Mouse (Mus musculus) kidney, embryonic 14.5 days (tissue): ENCODE results near the gene Tex46. TPM values are rescaled to one million over a fixed set of nuclear protein-coding genes. Genes with fewer than 3 reads are reported as not detected.

Experiments
- ATAC-seq: fragments of 200-750 bp; cut with Nextera tagmentation; 2 replicates; pipeline ENCODE4 v1.8.0; 2017; ENCODE audit warnings: moderate number of reproducible peaks, mild to moderate bottlenecking, moderate TSS enrichment, moderate library complexity; ENCODE audit not compliant: low FRiP score, low TSS enrichment
- H3K27ac ChIP-seq: fragments of 300-500 bp; sonication (generic); 2 replicates; pipeline ENCODE4 v1.5.1; 2014; ENCODE audit warnings: low read depth, mild to moderate bottlenecking, low read length, moderate library complexity, mixed read lengths
- H3K27me3 ChIP-seq: fragments of 300-500 bp; sonication (generic); 2 replicates; pipeline ENCODE4 v1.6.1; 2014; ENCODE audit warnings: mild to moderate bottlenecking, low read length; ENCODE audit not compliant: control insufficient read depth, insufficient read depth
- H3K36me3 ChIP-seq: fragments of 300-500 bp; sonication (generic); 2 replicates; pipeline ENCODE4 v1.6.1; 2014; ENCODE audit warnings: low read length, mixed read lengths; ENCODE audit not compliant: control insufficient read depth, insufficient read depth
- H3K4me1 ChIP-seq: fragments of 300-500 bp; sonication (generic); 2 replicates; pipeline ENCODE4 v1.6.1; 2014; ENCODE audit warnings: low read length, mixed read lengths; ENCODE audit not compliant: control insufficient read depth, insufficient read depth
- H3K4me2 ChIP-seq: fragments of 300-500 bp; sonication (generic); replicated peaks from 2 replicates; pipeline ENCODE4 v1.6.1; 2014; ENCODE audit warnings: low read depth, mild to moderate bottlenecking, low read length
- H3K4me3 ChIP-seq: fragments of 300-500 bp; sonication (generic); 2 replicates; pipeline ENCODE4 v1.5.1; 2014; ENCODE audit warnings: mild to moderate bottlenecking, low read length
- H3K9ac ChIP-seq: fragments of 300-500 bp; sonication (generic); 2 replicates; pipeline ENCODE4 v1.6.1; 2014; ENCODE audit warnings: low read depth, mild to moderate bottlenecking, low read length, moderate library complexity
- H3K9me3 ChIP-seq: fragments of 300-500 bp; sonication (generic); 2 replicates; pipeline ENCODE4 v1.6.1; 2016; ENCODE audit warnings: low read length; ENCODE audit not compliant: control insufficient read depth
- WGBS: fragments of 180-500 bp; shearing (Covaris S2); extraction: QIAGEN DNeasy Blood & Tissue Kit; methylation state at CpG from one replicate; pipeline ENCODE4 v1.1.7; 2014; 5-methylcytosine and 5-hydroxymethylcytosine counted together
- polyA plus RNA-seq: library from polyadenylated mRNA; unstranded; fragments of >200 nt; fragmentation: Nextera tagmentation; extraction: Ambion mirVana; gene quantifications from 2 replicates; pipeline ENCODE4 v1.2.1, GENCODE M21; 2014

The Tex46 gene
- polyA plus RNA-seq, 1 experiment from 2014 or later = not detected

GRCm38 (mm10) chr4:136595221-136595620 is 15.0 kb upstream of the Tex46 start:
- no peak overlapping the region for H3K4me2 ChIP-seq
- H3K36me3 ChIP-seq = peaks cover 9% of the 10 kb centered on the region; the same call in 1 of the 2 replicates
- 0 out of 2 replicates have a peak, but pooled peaks cover 3% of the 10 kb centered on the region for H3K4me1 ChIP-seq
- H3K9me3 ChIP-seq = no peaks in the 10 kb centered on the region
- H3K4me3 ChIP-seq = no peak overlapping the region
- 77% methylated on average over 6 of the region's 6 CpGs for WGBS
- no peak overlapping the region for H3K27ac ChIP-seq
- no peak overlapping the region for H3K9ac ChIP-seq
- no peaks in the 10 kb centered on the region for H3K27me3 ChIP-seq
- ATAC-seq = no peak

- 89% methylated on average over 7 of the region's 7 CpGs for WGBS
- H3K4me2 ChIP-seq = no peak overlapping the region
- H3K9me3 ChIP-seq = no peaks in the 10 kb centered on the region
- no peaks in the 10 kb centered on the region for H3K27me3 ChIP-seq
- H3K36me3 ChIP-seq = peaks cover 3% of the 10 kb centered on the region; the same call in 1 of the 2 replicates
- no peak overlapping the region for H3K9ac ChIP-seq
- ATAC-seq = no peak
- no peak overlapping the region for H3K27ac ChIP-seq
- no peak overlapping the region for H3K4me3 ChIP-seq
- peaks cover 12% of the 10 kb centered on the region for H3K4me1 ChIP-seq
Observed at GRCm38 (mm10) chr4:136598268-136598876, 11.9 kb upstream of the Tex46 start.

GRCm38 (mm10) chr4:136599869-136600268 is 10.4 kb upstream of the Tex46 start:
- Histone ChIP-seq H3K4me3 (no peak overlapping the region), H3K9ac (no peak overlapping the region), H3K27ac (no peak overlapping the region), H3K4me1 (peaks cover 10% of the 10 kb centered on the region), H3K4me2 (no peak overlapping the region), H3K36me3 (no peaks in the 10 kb centered on the region), H3K27me3 (no peaks in the 10 kb centered on the region), H3K9me3 (no peaks in the 10 kb centered on the region)
- 96% methylated on average over 3 of the region's 3 CpGs for WGBS
- ATAC-seq = no peak

- Histone ChIP-seq H3K9ac (peak overlapping the region; percentile 18; the same call in 1 of the 2 replicates), H3K4me3 (peak overlapping the region; percentile 80; the same call in 1 of the 2 replicates), H3K27me3 (no peaks in the 10 kb centered on the region), H3K36me3 (no peaks in the 10 kb centered on the region), H3K4me1 (peaks cover 10% of the 10 kb centered on the region), H3K9me3 (no peaks in the 10 kb centered on the region), H3K4me2 (peak overlapping the region; percentile 59), H3K27ac (no peak overlapping the region)
- 72% methylated on average over 2 of the region's 2 CpGs for WGBS
- ATAC-seq = no peak
Observed at GRCm38 (mm10) chr4:136600536-136600935, 9.7 kb upstream of the Tex46 start.

GRCm38 (mm10) chr4:136601476-136601875 is 8.8 kb upstream of the Tex46 start:
- H3K4me1 ChIP-seq = peaks cover 10% of the 10 kb centered on the region
- peak overlapping the region; percentile 80 for H3K4me3 ChIP-seq
- WGBS = 2% methylated on average over 13 of the region's 13 CpGs
- no peak for ATAC-seq
- H3K9me3 ChIP-seq = no peaks in the 10 kb centered on the region
- H3K4me2 ChIP-seq = peak overlapping the region; percentile 59
- no peaks in the 10 kb centered on the region for H3K27me3 ChIP-seq
- H3K27ac ChIP-seq = peak overlapping the region; percentile 84; the same call in 1 of the 2 replicates
- peak overlapping the region; percentile 99 for H3K9ac ChIP-seq
- H3K36me3 ChIP-seq = no peaks in the 10 kb centered on the region

- H3K36me3 ChIP-seq = no peaks in the 10 kb centered on the region
- no peaks in the 10 kb centered on the region for H3K27me3 ChIP-seq
- H3K9ac ChIP-seq = peak overlapping the region; percentile 99
- under 1% methylated on average over 46 of the region's 68 CpGs for WGBS
- H3K4me3 ChIP-seq = peak overlapping the region; percentile 80
- H3K27ac ChIP-seq = peak overlapping the region; percentile 84
- no peaks in the 10 kb centered on the region for H3K9me3 ChIP-seq
- peak; percentile 66 for ATAC-seq
- H3K4me1 ChIP-seq = peaks cover 10% of the 10 kb centered on the region
- peak overlapping the region; percentile 59 for H3K4me2 ChIP-seq
Observed at GRCm38 (mm10) chr4:136602018-136602554, 8.2 kb upstream of the Tex46 start.

- peak; percentile 88 for ATAC-seq
- Histone ChIP-seq H3K4me3 (peak within 1 kb of the TSS; percentile 80), H3K27ac (peak within 1 kb of the TSS; percentile 84), H3K9ac (peak within 1 kb of the TSS; percentile 99), H3K27me3 (no peaks in the 10 kb centered on the region), H3K9me3 (no peaks in the 10 kb centered on the region), H3K4me2 (peak within 1 kb of the TSS; percentile 59), H3K36me3 (no peaks in the 10 kb centered on the region), H3K4me1 (peaks cover 10% of the 10 kb centered on the region)
- WGBS = 0% methylated on average over 40 of the region's 45 CpGs
Observed at GRCm38 (mm10) chr4:136602568-136602967, 7.7 kb upstream of the Tex46 start, which contains the start of gene Kdm1a. Gene Kdm1a (minus strand): TSS chr4:136602723.

- WGBS = 91% methylated on average over 19 of the region's 19 CpGs
- no peak overlapping the region for H3K9ac ChIP-seq
- H3K36me3 ChIP-seq = no peaks in the 10 kb centered on the region
- H3K27ac ChIP-seq = no peak overlapping the region
- no peaks in the 10 kb centered on the region for H3K27me3 ChIP-seq
- peaks cover 4% of the 10 kb centered on the region; the same call in 1 of the 2 replicates for H3K4me1 ChIP-seq
- no peaks in the 10 kb centered on the region for H3K9me3 ChIP-seq
- H3K4me2 ChIP-seq = no peak overlapping the region
- H3K4me3 ChIP-seq = no peak overlapping the region
- no peak for ATAC-seq
Observed at GRCm38 (mm10) chr4:136605756-136606485, 4.3 kb upstream of the Tex46 start.

- H3K4me2 ChIP-seq = no peak overlapping the region
- no peak overlapping the region for H3K4me3 ChIP-seq
- H3K9ac ChIP-seq = no peak overlapping the region
- ATAC-seq = no peak
- no peaks in the 10 kb centered on the region for H3K9me3 ChIP-seq
- no peaks in the 10 kb centered on the region for H3K27me3 ChIP-seq
- WGBS = 66% methylated on average over 7 of the region's 7 CpGs
- no peaks in the 10 kb centered on the region for H3K4me1 ChIP-seq
- no peak overlapping the region for H3K27ac ChIP-seq
- H3K36me3 ChIP-seq = no peaks in the 10 kb centered on the region
Observed at GRCm38 (mm10) chr4:136613657-136614056, 3.4 kb downstream of the Tex46 start.
